Mouse (Mus musculus) MEL (cell line): ENCODE data around the gene Synpo2. TPM values are rescaled to one million over a fixed set of nuclear protein-coding genes. Genes with fewer than 3 reads are reported as not detected.
A peak's percentile ranks its signal among the peaks of the same experiment; 100 is the strongest.

Source experiments
- DNase-seq: peaks from one replicate; pipeline ENCODE4 v3.0.0; 2011; ENCODE audit warnings: low read depth, low spot score
- H3K27ac ChIP-seq: 2 replicates; pipeline ENCODE4 v1.5.1; 2012; ENCODE audit warnings: low read depth, mild to moderate bottlenecking, control low read depth, low read length, moderate library complexity; ENCODE audit not compliant: control insufficient read depth
- H3K27me3 ChIP-seq, 2 experiments: fragments of 150-350 bp in 1 of 2; sonication (generic) in 1 of 2; 2 replicates each; pipeline ENCODE4 v1.6.1; 2012; ENCODE audit warnings: low read length in 2 of 2, mild to moderate bottlenecking in 2 of 2, improper control_type of control experiment in 1 of 2, moderate library complexity in 1 of 2; ENCODE audit not compliant: insufficient read depth in 2 of 2, control insufficient read depth in 1 of 2
- H3K36me3 ChIP-seq, 2 experiments: 2 replicates each; pipeline ENCODE4 v1.6.1; 2012 to 2014; ENCODE audit warnings: low read length in 2 of 2, improper control_type of control experiment in 1 of 2, inconsistent platforms in 1 of 2, mild to moderate bottlenecking in 1 of 2; ENCODE audit not compliant: insufficient read depth in 2 of 2, control insufficient read depth in 1 of 2
- H3K4me1 ChIP-seq, 2 experiments: fragments of 150-350 bp in 1 of 2; sonication (generic) in 1 of 2; 2 replicates each; pipeline ENCODE4 v1.6.1; 2012; ENCODE audit warnings: low read length in 2 of 2, improper control_type of control experiment in 1 of 2, mild to moderate bottlenecking in 1 of 2; ENCODE audit not compliant: insufficient read depth in 2 of 2, control insufficient read depth in 1 of 2
- H3K4me3 ChIP-seq, 2 experiments: fragments of 150-350 bp in 1 of 2; sonication (generic) in 1 of 2; 2 replicates each; pipeline ENCODE4 v1.5.1; 2012; ENCODE audit warnings: low read depth in 2 of 2, low read length in 2 of 2, mild to moderate bottlenecking in 2 of 2, moderate library complexity in 2 of 2, control low read depth in 1 of 2, improper control_type of control experiment in 1 of 2; ENCODE audit not compliant: control insufficient read depth in 1 of 2, insufficient read depth in 1 of 2
- H3K79me2 ChIP-seq: 2 replicates; pipeline ENCODE4 v1.6.1; 2012; ENCODE audit warnings: mild to moderate bottlenecking, low read length, moderate library complexity; ENCODE audit not compliant: control insufficient read depth, poor library complexity, insufficient read depth
- H3K9ac ChIP-seq: 2 replicates; pipeline ENCODE4 v1.6.1; 2012; ENCODE audit warnings: low read depth, mild to moderate bottlenecking, control low read depth, low read length, moderate library complexity; ENCODE audit not compliant: control insufficient read depth, poor library complexity, severe bottlenecking
- H3K9me3 ChIP-seq: fragments of 150-350 bp; sonication (generic); replicated peaks from 2 replicates; pipeline ENCODE4 v1.6.1; 2012; ENCODE audit warnings: mild to moderate bottlenecking, low read length, improper control_type of control experiment, moderate library complexity; ENCODE audit not compliant: insufficient read depth
- E2F4 ChIP-seq: IDR thresholded peaks from 2 replicates; pipeline ENCODE4 v1.6.1; 2011; ENCODE audit warnings: low read depth, low read length, improper control_type of control experiment, borderline replicate concordance
- ELF1 ChIP-seq: IDR thresholded peaks from 2 replicates; pipeline ENCODE4 v1.6.1; 2014; ENCODE audit warnings: low read depth, mild to moderate bottlenecking, inconsistent platforms, low read length, improper control_type of control experiment, moderate library complexity
- EP300 ChIP-seq, 2 experiments: IDR thresholded peaks; 2 replicates each; pipeline ENCODE4 v1.6.1; 2011; ENCODE audit warnings: improper control_type of control experiment in 2 of 2, low read length in 2 of 2, low read depth in 1 of 2, mild to moderate bottlenecking in 1 of 2
- GABPA ChIP-seq: IDR thresholded peaks from 2 replicates; pipeline ENCODE4 v1.6.1; 2012; ENCODE audit warnings: low read depth, mild to moderate bottlenecking, inconsistent platforms, low read length, improper control_type of control experiment, moderate library complexity
- GATA1 ChIP-seq: IDR thresholded peaks from 2 replicates; pipeline ENCODE4 v1.6.1; 2011; ENCODE audit warnings: low read depth, low read length, improper control_type of control experiment
- HCFC1 ChIP-seq: IDR thresholded peaks from 2 replicates; pipeline ENCODE4 v1.6.1; 2012; ENCODE audit warnings: low read depth, mild to moderate bottlenecking, inconsistent platforms, low read length, improper control_type of control experiment, moderate library complexity
- KAT2A ChIP-seq: conservative IDR thresholded peaks from 2 replicates; pipeline ENCODE4 v1.6.1; 2012; ENCODE audit warnings: low read depth, low read length, improper control_type of control experiment, inconsistent platforms
- MAFK ChIP-seq: IDR thresholded peaks from 2 replicates; pipeline ENCODE4 v1.6.1; 2011; ENCODE audit warnings: low read depth, mild to moderate bottlenecking, low read length, improper control_type of control experiment, borderline replicate concordance
- MAZ ChIP-seq: IDR thresholded peaks from 2 replicates; pipeline ENCODE4 v1.6.1; 2012; ENCODE audit warnings: low read depth, mild to moderate bottlenecking, inconsistent platforms, low read length, improper control_type of control experiment
- MEF2A ChIP-seq: IDR thresholded peaks from 2 replicates; pipeline ENCODE4 v1.6.1; 2014; ENCODE audit warnings: low read depth, mild to moderate bottlenecking, inconsistent platforms, low read length, improper control_type of control experiment; ENCODE audit not compliant: poor library complexity, insufficient replicate concordance, severe bottlenecking; ENCODE audit errors: extremely low read depth
- MXI1 ChIP-seq: IDR thresholded peaks from 2 replicates; pipeline ENCODE4 v1.6.1; 2011; ENCODE audit warnings: mild to moderate bottlenecking, low read depth, low read length, improper control_type of control experiment
- MYB ChIP-seq: IDR thresholded peaks from 2 replicates; pipeline ENCODE4 v1.6.1; 2011; ENCODE audit warnings: mild to moderate bottlenecking, low read depth, low read length, improper control_type of control experiment
- NELFE ChIP-seq: IDR thresholded peaks from 2 replicates; pipeline ENCODE4 v1.6.1; 2011; ENCODE audit warnings: low read depth, low read length, improper control_type of control experiment
- POLR2AphosphoS2 ChIP-seq: IDR thresholded peaks from 2 replicates; pipeline ENCODE4 v1.6.1; 2011; ENCODE audit warnings: low read length, improper control_type of control experiment
- RCOR1 ChIP-seq: IDR thresholded peaks from 2 replicates; pipeline ENCODE4 v1.6.1; 2012; ENCODE audit warnings: low read depth, mild to moderate bottlenecking, inconsistent platforms, low read length, improper control_type of control experiment
- SMC3 ChIP-seq: IDR thresholded peaks from 2 replicates; pipeline ENCODE4 v1.6.1; 2011; ENCODE audit warnings: low read depth, low read length, improper control_type of control experiment
- TAL1 ChIP-seq: IDR thresholded peaks from 2 replicates; pipeline ENCODE4 v1.6.1; 2012; ENCODE audit warnings: mild to moderate bottlenecking, inconsistent platforms, low read length, moderate library complexity, mixed read lengths
- TCF12 ChIP-seq: IDR thresholded peaks from 2 replicates; pipeline ENCODE4 v1.6.1; 2014; ENCODE audit warnings: low read depth, mild to moderate bottlenecking, inconsistent platforms, low read length, improper control_type of control experiment, moderate library complexity
- ZMIZ1 ChIP-seq: IDR thresholded peaks from 2 replicates; pipeline ENCODE4 v1.6.1; 2012; ENCODE audit warnings: low read depth, mild to moderate bottlenecking, inconsistent platforms, low read length, improper control_type of control experiment, moderate library complexity
- polyA plus RNA-seq, 2 experiments: library from polyadenylated mRNA; stranded (reverse) in 1 of 2; unstranded in 1 of 2; fragments of >175 nt in 1 of 2; fragments of >200 nt in 1 of 2; gene quantifications; 2 replicates each; pipeline versions ENCODE4 v1.2.1 to v1.2.4; 2012; ENCODE audit warnings: low replicate concordance in 2 of 2, low read depth in 1 of 2; ENCODE audit not compliant: insufficient read length in 2 of 2, insufficient read depth in 1 of 2, missing spikeins in 1 of 2
- total RNA-seq: library from RNA; depleted of rRNA; stranded (reverse); fragments of 300-350 nt; gene quantifications from 2 replicates; pipeline ENCODE4 v1.2.3, GENCODE M21; 2012

The Synpo2 gene
- total and polyA plus RNA-seq, 3 experiments = 0.04 TPM; not detected in 2

GRCm38 (mm10) chr3:123075034-123075433 is 160.9 kb downstream of the Synpo2 start:
- TF ChIP-seq MAZ (no peak), TAL1 (no peak), GATA1 (no peak), SMC3 (no peak), KAT2A (no peak), MAFK (no peak), NELFE (no peak), MEF2A (no peak), POLR2AphosphoS2 (no peak), MYB (no peak), HCFC1 (no peak)
- Histone ChIP-seq H3K4me1 (no peaks in the 10 kb centered on the region), H3K4me3 (no peak overlapping the region), H3K9me3 (no peaks in the 10 kb centered on the region), H3K9ac (no peak overlapping the region), H3K36me3 (no peaks in the 10 kb centered on the region), H3K27ac (no peak overlapping the region), H3K27me3 (no peaks in the 10 kb centered on the region), H3K79me2 (no peaks in the 10 kb centered on the region)
- DNase-seq = peak; percentile 13

- no peak overlapping the region for H3K4me3 ChIP-seq
- no peak overlapping the region for H3K9ac ChIP-seq
- H3K9me3 ChIP-seq = no peaks in the 10 kb centered on the region
- no peak for TF ChIP-seq ZMIZ1
- TF ChIP-seq E2F4 = no peak
- no peak for TF ChIP-seq ELF1
- TF ChIP-seq TCF12 = no peak
- no peak for TF ChIP-seq GABPA
- no peak for TF ChIP-seq MAZ
- TF ChIP-seq EP300 (IDR thresholded peaks at IDR 0.05; ENCODE audit: low read depth in 1 of 2, low read length in 2 of 2) = no peak
- TF ChIP-seq GATA1 = no peak
- TF ChIP-seq RCOR1 = no peak
- TF ChIP-seq MXI1 = no peak
- H3K27me3 ChIP-seq = no peaks in the 10 kb centered on the region
- H3K27ac ChIP-seq = no peak overlapping the region
- no peaks in the 10 kb centered on the region for H3K36me3 ChIP-seq
- DNase-seq = no peak
- no peaks in the 10 kb centered on the region for H3K79me2 ChIP-seq
- no peaks in the 10 kb centered on the region for H3K4me1 ChIP-seq
Measured at GRCm38 (mm10) chr3:123073351-123073750, 162.6 kb downstream of the Synpo2 start.
